Mouse (Mus musculus) urinary bladder, adult 18-20 months (tissue): ENCODE results near the gene Mecom.

Source experiments
- DNase-seq, 2 experiments: peaks; one replicate each; pipeline ENCODE4 v3.0.0; 2022; ENCODE audit warnings: low spot score in 2 of 2, mixed read lengths in 2 of 2

The Mecom gene

GRCm38 (mm10) chr3:30019411-30019810 is 528.4 kb downstream of the Mecom start:
- DNase-seq, result no peak

DNA sequence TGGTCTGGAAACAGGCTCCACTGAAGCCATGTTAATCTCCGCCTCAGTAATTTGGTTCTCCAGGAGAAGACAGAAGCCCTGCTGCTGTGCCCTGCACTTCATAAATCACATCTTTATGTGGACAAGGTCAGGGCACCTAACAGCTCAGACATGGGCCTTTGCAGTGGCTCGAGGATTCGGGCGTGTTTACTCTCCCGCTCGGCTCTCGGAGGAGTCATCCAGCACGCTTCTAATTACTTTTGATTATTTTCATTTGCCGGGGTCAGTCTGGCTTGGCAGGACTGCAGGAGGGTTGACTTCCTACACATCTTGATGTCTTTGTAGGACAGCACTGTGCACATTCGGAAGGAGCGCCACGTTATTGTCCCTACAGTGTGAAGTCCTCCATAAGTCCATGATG is 529.6 kb downstream of the Mecom start:
- DNase-seq, result no peak

DNA sequence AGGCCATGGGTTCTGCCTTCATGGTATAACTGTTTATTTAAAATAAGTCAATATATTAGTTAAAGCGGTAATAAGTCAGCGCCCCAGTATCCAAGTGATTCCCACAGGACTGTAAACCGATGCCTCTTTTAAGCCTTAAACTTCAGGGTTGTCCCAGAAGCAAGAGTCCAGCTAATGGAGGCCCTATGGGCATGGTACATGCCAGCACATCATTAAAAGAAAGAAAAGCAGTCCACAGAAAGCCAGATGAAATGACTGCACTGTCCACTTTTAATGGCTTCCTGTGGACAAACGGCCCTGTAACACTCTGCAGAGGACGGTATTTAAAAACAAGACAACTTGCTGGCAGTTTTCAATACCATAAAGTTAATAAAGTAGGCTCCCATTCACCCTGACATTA is 531.0 kb downstream of the Mecom start:
- no peak for DNase-seq

GRCm38 (mm10) chr3:30014962-30015660 is 532.7 kb downstream of the Mecom start:
- DNase-seq, result peak in 1 of 2 experiments; percentile 55

- no peak for DNase-seq
Observed at GRCm38 (mm10) chr3:30014279-30014678, 533.5 kb downstream of the Mecom start.

- DNase-seq, result no peak
Observed at GRCm38 (mm10) chr3:30013416-30013815, 534.4 kb downstream of the Mecom start.

- DNase-seq, result peak in 1 of 2 experiments; percentile 56
Observed at GRCm38 (mm10) chr3:30012666-30013365, 535.0 kb downstream of the Mecom start.

DNA sequence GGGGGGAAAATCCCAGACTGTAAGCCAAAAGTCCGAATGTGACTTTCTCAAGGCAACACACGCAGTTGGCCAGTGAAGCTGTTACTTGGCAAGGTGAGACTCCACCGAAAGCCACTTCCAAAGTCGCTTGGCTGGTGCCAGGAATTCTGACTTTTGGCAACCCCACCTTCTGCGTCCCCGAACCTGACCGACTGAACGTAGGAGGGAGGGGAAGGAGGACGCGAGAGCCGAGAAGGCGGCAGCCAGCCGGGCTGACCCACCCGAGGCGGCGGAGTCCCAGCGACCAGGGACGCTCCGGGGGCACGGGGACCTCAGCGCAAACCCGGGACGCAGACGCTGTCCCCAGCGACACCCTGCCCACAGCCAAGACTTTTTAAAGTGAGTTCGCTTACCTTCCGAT is 535.7 kb downstream of the Mecom start:
- peak in 1 of 2 experiments; percentile 50 for DNase-seq

GRCm38 (mm10) chr3:30011712-30012111 is 536.1 kb downstream of the Mecom start:
- no peak for DNase-seq

DNA sequence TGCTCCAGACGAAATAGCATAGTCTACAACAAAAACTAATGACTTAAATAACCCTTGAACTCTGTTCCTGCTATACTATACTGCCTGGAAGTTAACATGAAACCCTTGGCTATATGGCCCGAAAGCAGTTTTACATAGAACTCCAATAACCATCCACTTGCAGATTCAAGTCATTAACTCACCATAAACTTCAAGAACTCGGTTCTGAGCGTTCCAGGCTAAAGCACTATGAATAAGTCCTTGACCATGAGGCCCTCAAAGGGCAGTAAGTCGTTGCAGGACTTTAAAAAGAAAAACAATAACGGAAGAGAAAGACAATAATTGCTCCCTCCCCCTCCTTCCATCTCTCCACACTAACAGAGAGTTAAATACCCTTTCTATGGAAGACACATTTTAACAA is 536.9 kb downstream of the Mecom start:
- no peak for DNase-seq

- no peak for DNase-seq
Observed at GRCm38 (mm10) chr3:30009596-30009995, 538.2 kb downstream of the Mecom start.

DNA sequence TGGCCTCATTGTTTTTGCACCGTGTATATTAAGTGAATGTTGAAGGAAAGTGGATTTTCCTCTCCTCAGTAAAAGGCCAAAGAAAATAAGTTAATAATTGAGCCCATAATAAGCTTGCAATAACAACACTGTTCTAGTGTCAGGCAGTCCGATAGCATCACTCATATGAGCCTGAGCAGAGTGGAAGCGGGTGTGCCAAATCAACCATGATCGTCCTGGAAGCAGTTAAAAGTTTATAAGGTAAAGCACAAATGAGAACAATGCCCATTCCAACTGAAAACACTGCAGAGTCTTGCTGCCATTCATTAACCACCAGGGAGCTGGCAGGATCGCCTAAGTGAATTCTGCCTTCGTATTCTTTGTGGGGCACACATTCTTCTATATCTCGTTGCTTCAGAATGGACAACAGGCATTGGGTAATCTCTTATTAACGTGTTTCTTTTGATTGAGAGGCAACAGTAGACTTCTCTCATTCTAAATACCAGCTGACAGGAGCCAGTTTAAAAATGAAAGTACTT is 542.9 kb downstream of the Mecom start:
- DNase-seq, result no peak

- DNase-seq, result no peak
Observed at GRCm38 (mm10) chr3:30000260-30000659, 547.5 kb downstream of the Mecom start.

DNA sequence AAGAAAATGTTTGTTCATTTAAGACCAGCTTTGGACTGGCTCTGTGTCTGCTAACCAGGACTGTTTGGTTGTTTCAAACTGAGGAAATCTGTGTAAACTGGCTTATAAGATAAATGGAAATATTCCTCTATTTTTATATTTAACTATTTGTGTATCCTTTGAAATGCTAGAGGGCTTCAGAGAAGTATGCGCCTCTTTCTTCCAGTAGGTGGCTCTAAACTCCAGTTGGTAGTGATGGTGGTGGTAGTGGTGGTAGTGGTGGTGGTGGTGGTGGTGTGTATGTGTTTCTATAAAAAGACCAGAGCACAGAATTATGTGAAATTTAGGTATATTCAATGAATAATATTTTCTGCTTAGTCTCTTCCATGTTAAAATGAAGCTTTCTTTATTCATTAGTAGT is 548.8 kb downstream of the Mecom start:
- DNase-seq, result no peak

- no peak for DNase-seq
Observed at GRCm38 (mm10) chr3:29997068-29997467, 550.7 kb downstream of the Mecom start.

DNA sequence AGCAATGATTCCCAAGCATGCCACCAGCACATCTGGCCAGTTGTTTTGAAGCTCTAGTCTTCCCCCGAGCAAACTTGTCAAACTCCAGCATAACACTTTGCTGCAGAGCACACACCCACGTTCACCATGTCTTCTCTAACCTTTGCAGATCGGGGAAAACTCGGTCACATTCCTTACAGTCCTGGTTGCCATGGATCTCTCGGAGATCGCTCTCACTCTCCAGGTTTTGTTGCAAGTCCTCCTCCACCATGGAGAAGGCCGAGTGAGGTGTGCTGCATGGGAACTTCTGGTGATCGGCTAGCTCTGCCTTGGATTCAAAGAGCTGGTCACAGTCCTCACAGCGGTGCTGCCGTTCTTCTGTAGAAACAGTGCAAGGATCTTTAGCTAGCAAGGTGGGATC is 554.5 kb downstream of the Mecom start:
- DNase-seq, result no peak

DNA sequence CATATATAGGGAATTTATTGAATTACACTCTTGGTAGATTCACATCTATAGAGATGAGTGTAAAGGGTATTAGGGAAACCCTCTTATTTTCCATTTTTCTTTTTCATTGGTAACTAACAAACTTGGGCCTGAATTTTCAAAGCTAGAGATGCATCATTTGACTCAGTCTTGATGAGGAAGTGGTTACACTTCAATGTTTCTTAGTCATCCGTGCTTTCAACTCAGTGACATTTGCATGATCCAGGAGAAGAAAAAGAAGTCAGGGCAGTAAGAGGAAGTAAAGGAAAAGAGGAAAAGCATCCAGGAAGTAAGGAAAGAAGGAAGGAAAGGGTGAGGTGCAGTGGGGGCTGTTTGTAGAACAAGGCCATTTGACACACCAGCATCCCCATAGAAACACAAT is 556.3 kb downstream of the Mecom start:
- DNase-seq, result no peak

- no peak for DNase-seq
Observed at GRCm38 (mm10) chr3:29984431-29984830, 563.4 kb downstream of the Mecom start.

DNA sequence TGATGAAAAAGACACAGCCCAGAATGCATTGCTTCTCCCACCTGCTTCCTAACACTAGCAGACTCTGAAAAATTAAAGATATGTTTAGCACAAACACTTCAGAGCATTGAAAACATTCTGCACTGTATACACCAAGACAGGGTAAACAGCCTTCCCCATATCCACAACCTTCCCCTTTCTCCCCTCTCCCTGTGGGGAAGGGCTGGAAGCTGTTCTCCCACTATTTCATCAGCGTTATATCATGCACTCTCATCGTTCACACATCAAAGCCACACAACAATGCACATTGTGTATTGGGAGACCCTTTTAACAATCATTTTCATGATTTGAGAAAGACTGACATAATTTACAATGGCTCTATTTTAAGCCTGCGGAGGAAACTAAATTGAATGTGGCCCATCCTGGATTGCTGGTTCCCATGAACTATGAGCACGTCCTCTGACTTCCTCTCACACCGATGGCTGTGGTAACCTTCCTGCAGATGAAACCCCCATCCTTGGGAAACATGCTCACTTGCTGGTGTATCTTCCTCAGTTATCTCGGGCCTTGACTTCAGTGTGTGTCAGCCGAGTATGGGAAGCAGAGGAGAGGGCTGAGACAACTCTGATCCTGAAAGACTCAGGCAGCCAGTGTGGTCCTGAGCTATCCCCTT is 566.4 kb downstream of the Mecom start:
- no peak for DNase-seq

DNA sequence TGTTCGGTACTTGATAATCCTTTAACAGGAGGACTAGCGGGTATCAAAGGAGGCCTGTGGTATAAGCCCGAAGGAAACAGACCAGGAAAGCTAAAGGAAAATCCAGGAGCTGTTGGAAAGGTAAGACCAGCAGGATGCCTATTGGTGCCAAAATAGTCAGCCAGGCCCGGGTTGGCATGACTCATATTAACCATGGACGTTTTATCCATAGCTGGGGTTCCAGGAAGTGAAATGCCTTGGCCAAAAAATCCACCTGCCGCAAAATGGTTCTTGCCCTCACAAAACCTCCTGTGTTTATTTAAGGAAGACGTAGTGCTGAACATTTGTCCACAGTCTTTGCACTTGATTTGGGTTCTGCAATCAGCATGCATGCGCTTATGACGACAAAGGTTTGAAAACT is 567.3 kb downstream of the Mecom start:
- DNase-seq, result no peak

- no peak for DNase-seq
Observed at GRCm38 (mm10) chr3:29976580-29976979, 571.2 kb downstream of the Mecom start.

DNA sequence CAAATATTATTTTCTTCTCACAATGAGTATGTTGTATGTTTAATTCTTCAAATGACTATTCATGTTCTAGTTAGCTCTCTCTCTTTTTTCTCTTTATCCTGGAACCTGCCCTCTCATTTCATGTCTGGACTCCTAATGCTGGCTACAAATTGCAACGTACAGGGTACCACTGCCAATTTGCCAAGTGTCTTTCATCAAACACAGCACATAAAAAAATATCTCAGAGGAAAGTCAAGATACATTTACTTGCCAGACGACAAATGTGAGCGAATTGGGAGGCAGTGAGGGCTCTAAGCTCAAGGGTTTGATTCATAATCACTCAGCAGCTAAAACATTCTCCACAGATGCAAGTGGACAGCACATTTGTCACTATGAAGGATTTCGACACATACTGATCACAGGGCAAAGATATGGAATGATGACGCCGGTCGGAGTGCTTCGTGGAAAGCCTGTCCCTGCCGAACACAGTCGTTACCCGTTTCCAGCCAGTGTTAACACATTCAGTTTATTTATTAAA is 579.3 kb downstream of the Mecom start:
- no peak for DNase-seq
